Mouse (Mus musculus) G1E (cell line): Measurements from ENCODE around the gene B3galnt1.

Experiments
- CTCF ChIP-seq: IDR thresholded peaks from 2 replicates; pipeline ENCODE4 v1.5.1; 2012; ENCODE audit warnings: low read depth, low read length, inconsistent platforms, mixed read lengths
- GATA1 ChIP-seq: IDR thresholded peaks from 2 replicates; pipeline ENCODE4 v1.6.1; 2012; ENCODE audit warnings: borderline replicate concordance, low read length, inconsistent platforms, mixed read lengths

DNA sequence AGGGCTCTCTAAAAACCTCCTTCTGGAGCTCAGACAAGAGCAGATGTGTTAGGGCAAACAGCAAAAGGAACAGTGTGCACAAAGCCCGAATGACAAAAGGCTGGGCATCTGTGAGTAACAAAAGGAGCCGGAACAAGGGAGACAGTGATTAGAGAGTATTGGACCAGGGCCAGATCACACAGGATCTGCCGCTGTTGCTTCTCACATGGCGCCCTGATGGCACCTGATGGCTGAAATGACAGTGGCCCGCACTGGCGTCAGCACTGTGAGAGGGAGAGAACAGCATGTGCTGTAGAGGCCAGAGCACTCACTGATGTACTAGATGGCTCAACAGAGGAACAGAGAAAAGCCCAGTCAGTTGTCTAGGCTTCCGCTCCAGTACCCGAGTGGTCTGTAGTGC lies 55.8 kb downstream of the B3galnt1 start:
- TF ChIP-seq GATA1 (no peak), CTCF (no peak)
